Mouse (Mus musculus): Measurements from ENCODE around the gene Ctcf. TPM values are rescaled to one million over a fixed set of nuclear protein-coding genes. Genes with fewer than 3 reads are reported as not detected.

Ctcf gene
- polyA plus RNA-seq, 1 experiment from 2014 or later, result 128 TPM

DNA sequence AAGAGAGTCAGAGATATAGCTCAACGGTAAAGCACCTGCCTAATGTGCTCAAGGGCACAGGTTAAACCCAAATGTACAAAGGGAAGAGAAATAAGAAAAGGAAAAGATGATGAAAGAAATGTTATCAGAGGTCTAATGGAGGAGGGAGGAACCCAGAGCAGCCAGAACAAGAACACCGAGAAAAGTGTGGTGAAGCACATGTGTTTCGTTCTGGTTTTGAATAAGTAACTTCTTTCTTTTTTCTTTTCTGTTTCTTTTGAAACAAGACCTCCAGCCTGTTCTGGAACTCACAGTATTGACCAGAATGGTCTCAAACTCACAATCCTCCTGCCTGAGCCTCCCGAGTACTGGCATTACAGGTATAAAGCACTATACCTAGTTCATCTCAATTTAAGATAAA lies 7.0 kb upstream of the Ctcf start:
- DNase-seq (ENCODE audit: low spot score), result no peak
- Histone ChIP-seq H3K36me3 (ENCODE audit: control insufficient read depth, insufficient read depth, low read length) (peaks cover 3% of the 10 kb centered on the region; the same call in 1 of the 2 replicates), H3K9me3 (ENCODE audit: control insufficient read depth, low read length) (no peaks in the 10 kb centered on the region), H3K4me1 (ENCODE audit: control insufficient read depth, insufficient read depth, low read length) (peaks cover 13% of the 10 kb centered on the region), H3K4me3 (ENCODE audit: low read depth, low read length) (no peak overlapping the region), H3K27ac (replicated peaks; ENCODE audit: low read depth, low read length) (no peak overlapping the region), H3K27me3 (ENCODE audit: control insufficient read depth, insufficient read depth, low read length) (no peaks in the 10 kb centered on the region), H3K9ac (ENCODE audit: low read length) (no peak overlapping the region), H3K4me2 (ENCODE audit: low read depth, severe bottlenecking) (no peak overlapping the region)
- ATAC-seq (ENCODE audit: insufficient number of reproducible peaks, low FRiP score, low TSS enrichment, low read depth), result no peak
- WGBS, result 90% methylated on average over 4 of the region's 4 CpGs

- Histone ChIP-seq H3K36me3 (ENCODE audit: control insufficient read depth, insufficient read depth, low read length) (0 out of 2 replicates have a peak, but pooled peaks cover 2% of the 10 kb centered on the region), H3K4me3 (ENCODE audit: low read depth, low read length) (peak overlapping the region; percentile 97; the same call in 1 of the 2 replicates), H3K4me2 (ENCODE audit: low read depth, severe bottlenecking) (peak overlapping the region; percentile 84), H3K27ac (replicated peaks; ENCODE audit: low read depth, low read length) (no peak overlapping the region), H3K9ac (ENCODE audit: low read length) (no peak overlapping the region), H3K4me1 (ENCODE audit: control insufficient read depth, insufficient read depth, low read length) (peaks cover 12% of the 10 kb centered on the region), H3K9me3 (ENCODE audit: control insufficient read depth, low read length) (no peaks in the 10 kb centered on the region), H3K27me3 (ENCODE audit: control insufficient read depth, insufficient read depth, low read length) (no peaks in the 10 kb centered on the region)
- DNase-seq (ENCODE audit: low spot score) (no peak), ATAC-seq (ENCODE audit: insufficient number of reproducible peaks, low FRiP score, low TSS enrichment, low read depth) (no peak)
- 89% methylated on average over 2 of the region's 2 CpGs for WGBS
Measured at GRCm38 (mm10) chr8:105634771-105635458, 1.5 kb upstream of the Ctcf start.

GRCm38 (mm10) chr8:105635481-105635880 lies 887 bp upstream of the Ctcf start:
- H3K9me3 ChIP-seq (ENCODE audit: control insufficient read depth, low read length), result no peaks in the 10 kb centered on the region
- peak overlapping the region; percentile 100 for H3K27ac ChIP-seq (replicated peaks; ENCODE audit: low read depth, low read length)
- 0 out of 2 replicates have a peak, but pooled peaks cover 2% of the 10 kb centered on the region for H3K36me3 ChIP-seq (ENCODE audit: control insufficient read depth, insufficient read depth, low read length)
- H3K27me3 ChIP-seq (ENCODE audit: control insufficient read depth, insufficient read depth, low read length), result no peaks in the 10 kb centered on the region
- H3K4me3 ChIP-seq (ENCODE audit: low read depth, low read length), result peak overlapping the region; percentile 97
- WGBS, result 5% methylated on average over 11 of the region's 11 CpGs
- H3K9ac ChIP-seq (ENCODE audit: low read length), result peak overlapping the region; percentile 99
- no peak for ATAC-seq (ENCODE audit: insufficient number of reproducible peaks, low FRiP score, low TSS enrichment, low read depth)
- peaks cover 12% of the 10 kb centered on the region for H3K4me1 ChIP-seq (ENCODE audit: control insufficient read depth, insufficient read depth, low read length)
- no peak for DNase-seq (ENCODE audit: low spot score)
- H3K4me2 ChIP-seq (ENCODE audit: low read depth, severe bottlenecking), result peak overlapping the region; percentile 84

DNA sequence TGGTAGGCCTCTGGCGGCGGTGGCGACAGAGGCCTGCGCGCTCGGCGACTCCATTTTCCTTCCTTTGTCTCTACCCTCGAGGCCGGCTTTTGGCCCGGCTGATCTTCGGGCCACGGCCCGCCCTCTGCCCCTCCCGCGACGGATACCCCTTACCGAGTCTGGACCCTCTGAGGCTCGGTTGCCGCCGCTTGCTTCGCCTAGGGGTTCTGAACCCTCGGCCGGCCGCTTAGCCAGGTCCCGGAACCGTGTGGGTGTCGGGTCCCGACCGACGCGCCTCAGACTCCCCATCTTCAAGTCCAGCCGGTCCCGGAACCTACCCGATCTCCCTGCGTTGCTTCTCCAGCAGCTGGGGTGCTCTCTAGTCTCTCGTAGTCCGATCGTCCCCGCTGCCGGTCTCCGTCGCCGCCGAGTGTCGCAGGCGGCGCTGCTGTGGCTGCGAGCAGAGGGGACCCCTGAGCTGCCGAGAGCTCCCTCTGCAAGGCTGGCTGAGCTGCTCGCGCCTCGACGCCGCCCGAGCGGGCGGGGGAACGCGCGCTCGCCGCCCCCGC lies 669 bp downstream of the Ctcf start, which contains the start of gene Agrp:
TSS of gene Agrp (minus strand) at position 431 of the 548 bp plus-strand sequence.
- Histone ChIP-seq H3K9me3 (ENCODE audit: control insufficient read depth, low read length) (no peaks in the 10 kb centered on the region), H3K4me2 (ENCODE audit: low read depth, severe bottlenecking) (peak within 1 kb of the TSS; percentile 84), H3K27me3 (ENCODE audit: control insufficient read depth, insufficient read depth, low read length) (no peaks in the 10 kb centered on the region), H3K4me3 (ENCODE audit: low read depth, low read length) (peak within 1 kb of the TSS; percentile 97), H3K9ac (ENCODE audit: low read length) (peak within 1 kb of the TSS; percentile 99), H3K27ac (replicated peaks; ENCODE audit: low read depth, low read length) (peak within 1 kb of the TSS; percentile 100), H3K36me3 (ENCODE audit: control insufficient read depth, insufficient read depth, low read length) (0 out of 2 replicates have a peak, but pooled peaks cover 2% of the 10 kb centered on the region), H3K4me1 (ENCODE audit: control insufficient read depth, insufficient read depth, low read length) (peaks cover 12% of the 10 kb centered on the region)
- peak; percentile 88 for DNase-seq (ENCODE audit: low spot score)
- ATAC-seq (ENCODE audit: insufficient number of reproducible peaks, low FRiP score, low TSS enrichment, low read depth), result peak; percentile 55
- 0% methylated on average over 55 of the region's 63 CpGs for WGBS

DNA sequence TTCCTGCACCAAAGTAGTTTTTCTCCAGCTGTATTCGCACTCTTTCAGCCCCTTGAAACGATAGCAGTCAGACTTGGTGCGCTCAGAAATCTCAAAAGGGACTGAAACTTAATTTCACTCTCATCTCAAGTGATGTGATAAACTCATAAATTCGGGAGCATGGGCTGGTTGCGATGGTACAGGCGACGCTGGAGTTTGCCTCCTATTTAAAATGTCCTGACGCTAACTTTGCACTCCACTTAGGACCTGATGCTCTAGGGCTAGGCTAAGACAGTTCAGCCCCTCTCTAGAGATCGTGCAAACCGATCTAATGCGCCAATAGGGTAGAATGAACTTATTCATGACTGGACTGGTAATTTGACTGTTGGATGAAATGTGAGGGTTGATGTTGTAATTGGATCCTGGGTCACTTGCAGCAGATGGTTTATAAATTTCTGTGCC lies 1.3 kb downstream of the Ctcf start:
- H3K9me3 ChIP-seq (ENCODE audit: control insufficient read depth, low read length), result no peaks in the 10 kb centered on the region
- H3K4me1 ChIP-seq (ENCODE audit: control insufficient read depth, insufficient read depth, low read length), result peaks cover 12% of the 10 kb centered on the region
- no peak for ATAC-seq (ENCODE audit: insufficient number of reproducible peaks, low FRiP score, low TSS enrichment, low read depth)
- peak overlapping the region; percentile 97 for H3K4me3 ChIP-seq (ENCODE audit: low read depth, low read length)
- H3K36me3 ChIP-seq (ENCODE audit: control insufficient read depth, insufficient read depth, low read length), result 0 out of 2 replicates have a peak, but pooled peaks cover 2% of the 10 kb centered on the region
- H3K4me2 ChIP-seq (ENCODE audit: low read depth, severe bottlenecking), result peak overlapping the region; percentile 84
- under 1% methylated on average over 11 of the region's 11 CpGs for WGBS
- H3K27me3 ChIP-seq (ENCODE audit: control insufficient read depth, insufficient read depth, low read length), result no peaks in the 10 kb centered on the region
- H3K9ac ChIP-seq (ENCODE audit: low read length), result peak overlapping the region; percentile 99
- H3K27ac ChIP-seq (replicated peaks; ENCODE audit: low read depth, low read length), result peak overlapping the region; percentile 100
- DNase-seq (ENCODE audit: low spot score), result peak; percentile 53

GRCm38 (mm10) chr8:105638510-105638909 lies 2.1 kb downstream of the Ctcf start:
- WGBS, result 94% methylated on average over 4 of the region's 4 CpGs

GRCm38 (mm10) chr8:105639835-105640234 lies 3.5 kb downstream of the Ctcf start:
- H3K27ac ChIP-seq (replicated peaks; ENCODE audit: low read depth, low read length), result no peak overlapping the region
- H3K27me3 ChIP-seq (ENCODE audit: control insufficient read depth, insufficient read depth, low read length), result no peaks in the 10 kb centered on the region
- no peak overlapping the region for H3K9ac ChIP-seq (ENCODE audit: low read length)
- H3K4me2 ChIP-seq (ENCODE audit: low read depth, severe bottlenecking), result no peak overlapping the region
- H3K4me1 ChIP-seq (ENCODE audit: control insufficient read depth, insufficient read depth, low read length), result peaks cover 11% of the 10 kb centered on the region
- H3K4me3 ChIP-seq (ENCODE audit: low read depth, low read length), result no peak overlapping the region
- 0 out of 2 replicates have a peak, but pooled peaks cover 2% of the 10 kb centered on the region for H3K36me3 ChIP-seq (ENCODE audit: control insufficient read depth, insufficient read depth, low read length)
- DNase-seq (ENCODE audit: low spot score) (no peak), ATAC-seq (ENCODE audit: insufficient number of reproducible peaks, low FRiP score, low TSS enrichment, low read depth) (no peak)
- H3K9me3 ChIP-seq (ENCODE audit: control insufficient read depth, low read length), result no peaks in the 10 kb centered on the region
- 86% methylated on average over 1 of the region's 1 CpGs for WGBS

More at GRCm38 (mm10) chr8:105638510-105638909, 2.1 kb downstream of the Ctcf start:
- peak overlapping the region; percentile 97; the same call in 1 of the 2 replicates for H3K4me3 ChIP-seq (ENCODE audit: low read depth, low read length)
- no peaks in the 10 kb centered on the region for H3K27me3 ChIP-seq (ENCODE audit: control insufficient read depth, insufficient read depth, low read length)
- peak overlapping the region; percentile 84 for H3K4me2 ChIP-seq (ENCODE audit: low read depth, severe bottlenecking)
- peaks cover 12% of the 10 kb centered on the region for H3K4me1 ChIP-seq (ENCODE audit: control insufficient read depth, insufficient read depth, low read length)
- H3K9ac ChIP-seq (ENCODE audit: low read length), result 0 out of 2 replicates have a peak overlapping the region, but pooled peaks have one; percentile 17
- ATAC-seq (ENCODE audit: insufficient number of reproducible peaks, low FRiP score, low TSS enrichment, low read depth), result no peak
- H3K36me3 ChIP-seq (ENCODE audit: control insufficient read depth, insufficient read depth, low read length), result 0 out of 2 replicates have a peak, but pooled peaks cover 2% of the 10 kb centered on the region
- H3K9me3 ChIP-seq (ENCODE audit: control insufficient read depth, low read length), result no peaks in the 10 kb centered on the region
- DNase-seq (ENCODE audit: low spot score), result no peak
- no peak overlapping the region for H3K27ac ChIP-seq (replicated peaks; ENCODE audit: low read depth, low read length)

DNA sequence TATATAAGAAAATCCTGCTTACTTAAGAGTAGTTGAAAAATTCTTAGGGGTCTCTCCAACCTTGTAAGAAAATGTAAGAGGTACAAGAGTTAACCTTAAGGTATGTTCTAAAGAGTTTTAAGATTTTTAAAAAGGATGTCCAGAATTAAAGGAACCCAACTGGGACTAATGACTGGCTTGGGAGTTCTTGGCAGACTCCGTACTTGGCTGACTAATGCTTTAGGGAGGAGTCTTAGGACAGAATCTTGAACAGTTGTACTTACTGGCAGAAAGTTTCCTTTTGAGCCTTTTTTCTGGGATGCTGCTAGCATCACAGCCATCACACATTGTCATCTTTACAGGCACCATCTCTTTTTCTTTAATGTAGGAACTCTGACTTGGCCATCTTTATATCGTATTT lies 4.1 kb downstream of the Ctcf start:
- H3K9ac ChIP-seq (ENCODE audit: low read length), result no peak overlapping the region
- no peak overlapping the region for H3K4me3 ChIP-seq (ENCODE audit: low read depth, low read length)
- H3K4me2 ChIP-seq (ENCODE audit: low read depth, severe bottlenecking), result no peak overlapping the region
- no peak for DNase-seq (ENCODE audit: low spot score)
- 91% methylated on average over 2 of the region's 2 CpGs for WGBS
- no peaks in the 10 kb centered on the region for H3K9me3 ChIP-seq (ENCODE audit: control insufficient read depth, low read length)
- H3K4me1 ChIP-seq (ENCODE audit: control insufficient read depth, insufficient read depth, low read length), result peaks cover 7% of the 10 kb centered on the region
- H3K36me3 ChIP-seq (ENCODE audit: control insufficient read depth, insufficient read depth, low read length), result peaks cover 6% of the 10 kb centered on the region
- H3K27ac ChIP-seq (replicated peaks; ENCODE audit: low read depth, low read length), result no peak overlapping the region
- no peak for ATAC-seq (ENCODE audit: insufficient number of reproducible peaks, low FRiP score, low TSS enrichment, low read depth)
- H3K27me3 ChIP-seq (ENCODE audit: control insufficient read depth, insufficient read depth, low read length), result no peaks in the 10 kb centered on the region

Data from limb, embryonic 11.5 days (tissue).